Mouse (Mus musculus) kidney, adult 2 months (tissue): ENCODE data around the gene Srd5a1.

ENCODE experiments used
- CTCF ChIP-seq: fragments of 200-500 bp; conservative IDR thresholded peaks from 2 replicates; pipeline ENCODE4 v1.5.1; 2011; ENCODE audit warnings: low read depth, mild to moderate bottlenecking, control low read depth, low read length, moderate library complexity, mixed read lengths; ENCODE audit not compliant: insufficient read depth, insufficient read length
- POLR2A ChIP-seq: fragments of 200-500 bp; IDR thresholded peaks from one replicate; pipeline ENCODE4 v1.6.1; 2011; ENCODE audit warnings: low read depth, low read length, control low read depth

GRCm38 (mm10) chr13:69537366-69537765 lies 73.9 kb downstream of the Srd5a1 start:
- TF ChIP-seq CTCF, result no peak
- no peak for TF ChIP-seq POLR2A
